Mouse (Mus musculus) CH12.LX (cell line): Measurements from ENCODE around the gene Ap5z1. TPM values are rescaled to one million over a fixed set of nuclear protein-coding genes. Genes with fewer than 3 reads are reported as not detected.

Source experiments
- DNase-seq: peaks from one replicate; pipeline ENCODE4 v3.0.0-alpha.2; 2013; ENCODE audit errors: extremely low read depth
- H3K27ac ChIP-seq: 2 replicates; pipeline ENCODE4 v1.5.1; 2012; ENCODE audit warnings: low read depth, mild to moderate bottlenecking, control low read depth, moderate library complexity; ENCODE audit not compliant: insufficient read depth
- H3K27me3 ChIP-seq: replicated peaks from 2 replicates; pipeline ENCODE3; 2012; ENCODE audit warnings: inconsistent platforms
- H3K36me3 ChIP-seq, 2 experiments: replicated peaks in 1 of 2; 2 replicates each; pipeline versions ENCODE3 to v1.6.1; 2012; ENCODE audit warnings: inconsistent platforms in 1 of 2, low read length in 1 of 2, mild to moderate bottlenecking in 1 of 2, mixed read lengths in 1 of 2, moderate library complexity in 1 of 2; ENCODE audit not compliant: control insufficient read depth in 1 of 2, insufficient read depth in 1 of 2
- H3K4me1 ChIP-seq, 2 experiments: 2 replicates each; pipeline ENCODE4 v1.6.1; 2012; ENCODE audit warnings: inconsistent platforms in 1 of 2, moderate library complexity in 1 of 2; ENCODE audit not compliant: insufficient read depth in 2 of 2, control insufficient read depth in 1 of 2
- H3K4me2 ChIP-seq: 2 replicates; pipeline ENCODE4 v1.6.1; 2012; ENCODE audit warnings: low read depth, mild to moderate bottlenecking, control low read depth; ENCODE audit not compliant: poor library complexity, insufficient read depth, severe bottlenecking
- H3K4me3 ChIP-seq, 3 experiments: fragments of 150-350 bp in 1 of 3; sonication (generic) in 1 of 3; replicated peaks in 1 of 3; 2 replicates each; pipeline versions ENCODE3 to v1.5.1; 2011 to 2012; ENCODE audit warnings: low read depth in 2 of 3, low read length in 2 of 3, mild to moderate bottlenecking in 2 of 3, moderate library complexity in 2 of 3, control low read depth in 1 of 3, improper control_type of control experiment in 1 of 3, inconsistent platforms in 1 of 3, mixed read lengths in 1 of 3; ENCODE audit not compliant: poor library complexity in 1 of 3
- H3K79me2 ChIP-seq: replicated peaks from 2 replicates; pipeline ENCODE4 v1.6.1; 2012; ENCODE audit warnings: mild to moderate bottlenecking, moderate library complexity; ENCODE audit not compliant: control insufficient read depth, poor library complexity, insufficient read depth, severe bottlenecking; ENCODE audit errors: extremely low read depth
- H3K9ac ChIP-seq: 2 replicates; pipeline ENCODE4 v1.6.1; 2012; ENCODE audit warnings: low read depth, mild to moderate bottlenecking, control low read depth, moderate library complexity; ENCODE audit not compliant: insufficient read depth
- H3K9me3 ChIP-seq: replicated peaks from 2 replicates; pipeline ENCODE3; 2012; ENCODE audit warnings: low read length, inconsistent platforms, mixed read lengths
- CHD2 ChIP-seq: IDR thresholded peaks from 2 replicates; pipeline ENCODE4 v1.6.1; 2011; ENCODE audit warnings: low read length, improper control_type of control experiment
- CTCF ChIP-seq, 2 experiments: IDR thresholded peaks in 1 of 2; conservative IDR thresholded peaks in 1 of 2; 2 replicates each; pipeline ENCODE4 v1.5.1; 2011 to 2012; ENCODE audit warnings: low read depth in 2 of 2, low read length in 2 of 2, improper control_type of control experiment in 1 of 2, inconsistent platforms in 1 of 2, mild to moderate bottlenecking in 1 of 2, moderate library complexity in 1 of 2
- E2F4 ChIP-seq: IDR thresholded peaks from 2 replicates; pipeline ENCODE4 v1.6.1; 2011; ENCODE audit warnings: low read depth, low read length, improper control_type of control experiment; ENCODE audit not compliant: insufficient replicate concordance
- ELF1 ChIP-seq: IDR thresholded peaks from 2 replicates; pipeline ENCODE4 v1.6.1; 2014; ENCODE audit warnings: low read depth, mild to moderate bottlenecking, inconsistent platforms, low read length, improper control_type of control experiment
- EP300 ChIP-seq: IDR thresholded peaks from 2 replicates; pipeline ENCODE4 v1.6.1; 2011; ENCODE audit warnings: low read length, improper control_type of control experiment
- IRF4 ChIP-seq: IDR thresholded peaks from 2 replicates; pipeline ENCODE4 v1.6.1; 2014; ENCODE audit warnings: low read depth, mild to moderate bottlenecking, inconsistent platforms, low read length, improper control_type of control experiment
- JUN ChIP-seq: IDR thresholded peaks from 2 replicates; pipeline ENCODE4 v1.6.1; 2011; ENCODE audit warnings: low read depth, mild to moderate bottlenecking, low read length, improper control_type of control experiment, moderate library complexity; ENCODE audit not compliant: insufficient read depth
- JUND ChIP-seq: conservative IDR thresholded peaks from 2 replicates; pipeline ENCODE4 v1.6.1; 2011; ENCODE audit warnings: low read depth, low read length, improper control_type of control experiment
- MAX ChIP-seq: IDR thresholded peaks from 2 replicates; pipeline ENCODE4 v1.6.1; 2011; ENCODE audit warnings: low read length, improper control_type of control experiment
- MXI1 ChIP-seq: IDR thresholded peaks from 2 replicates; pipeline ENCODE4 v1.6.1; 2011; ENCODE audit warnings: mild to moderate bottlenecking, low read depth, low read length, improper control_type of control experiment
- POLR2A ChIP-seq: IDR thresholded peaks from 2 replicates; pipeline ENCODE4 v1.6.1; 2011; ENCODE audit warnings: low read depth, mild to moderate bottlenecking, improper control_type of control experiment, low read length
- RAD21 ChIP-seq: IDR thresholded peaks from 2 replicates; pipeline ENCODE4 v1.6.1; 2011; ENCODE audit warnings: low read depth, mild to moderate bottlenecking, low read length, improper control_type of control experiment, moderate library complexity
- RCOR1 ChIP-seq: conservative IDR thresholded peaks from 2 replicates; pipeline ENCODE4 v1.6.1; 2012; ENCODE audit warnings: low read depth, mild to moderate bottlenecking, inconsistent platforms, low read length, improper control_type of control experiment
- SIN3A ChIP-seq: IDR thresholded peaks from 2 replicates; pipeline ENCODE4 v1.6.1; 2012; ENCODE audit warnings: low read length, improper control_type of control experiment, inconsistent platforms
- TCF12 ChIP-seq: IDR thresholded peaks from 2 replicates; pipeline ENCODE4 v1.6.1; 2014; ENCODE audit warnings: low read depth, mild to moderate bottlenecking, inconsistent platforms, low read length, improper control_type of control experiment
- UBTF ChIP-seq: IDR thresholded peaks from 2 replicates; pipeline ENCODE4 v1.6.1; 2012; ENCODE audit warnings: low read depth, mild to moderate bottlenecking, inconsistent platforms, low read length, improper control_type of control experiment, moderate library complexity
- ZC3H11A ChIP-seq: IDR thresholded peaks from 2 replicates; pipeline ENCODE4 v1.6.1; 2012; ENCODE audit warnings: low read depth, mild to moderate bottlenecking, inconsistent platforms, low read length, improper control_type of control experiment
- ZKSCAN1 ChIP-seq: IDR thresholded peaks from 2 replicates; pipeline ENCODE4 v1.6.1; 2012; ENCODE audit warnings: low read depth, inconsistent platforms, low read length, improper control_type of control experiment, borderline replicate concordance
- ZMIZ1 ChIP-seq: IDR thresholded peaks from 2 replicates; pipeline ENCODE4 v1.6.1; 2012; ENCODE audit warnings: low read depth, mild to moderate bottlenecking, inconsistent platforms, low read length, improper control_type of control experiment
- dilution Hi-C: fragments of 300-500 bp; cut with MboI; formaldehyde crosslinking; loops from 2 replicates; pipeline ENCODE4 v1.14.3; 2020; ENCODE audit warnings: low sequenced_read_pairs; ENCODE audit not compliant: extremely low pct_unique_long_range_greater_than_20kb, extremely low pct_ligation_motif_present
- in situ Hi-C: fragments of 300-500 bp; cut with MboI; formaldehyde crosslinking; loops from 3 replicates; pipeline ENCODE4 v1.14.3; 2019; ENCODE audit warnings: low sequenced_read_pairs, low pct_ligation_motif_present, low pct_unique_long_range_greater_than_20kb, mixed read lengths
- polyA plus RNA-seq: library from polyadenylated mRNA; unstranded; fragments of >175 nt; gene quantifications from 2 replicates; pipeline ENCODE4 v1.2.1, GENCODE M21; 2012; ENCODE audit warnings: low read depth; ENCODE audit not compliant: insufficient read length
- total RNA-seq, 2 experiments: library from RNA; depleted of rRNA; stranded (reverse); fragments of 300-350 nt in 1 of 2; fragments of >200 nt in 1 of 2; gene quantifications; 2 replicates each; pipeline ENCODE4 v1.2.3; 2012 to 2014

Gene Ap5z1
- total and polyA plus RNA-seq, 3 experiments: 3.1 to 18.7 (median 11.3) TPM

GRCm38 (mm10) chr5:142512112-142512511 is 48.4 kb downstream of the Ap5z1 start:
- dilution Hi-C loops: no loop called here
- Histone ChIP-seq H3K9me3 (no peaks in the 10 kb centered on the region), H3K79me2 (no peaks in the 10 kb centered on the region), H3K4me1 (peaks cover 0 to 7% of the 10 kb centered on the region in 2 experiments; a peak in 2 of 4 replicates), H3K27me3 (peaks cover 18% of the 10 kb centered on the region), H3K4me3 (no peak overlapping the region), H3K27ac (no peak overlapping the region), H3K36me3 (no peaks in the 10 kb centered on the region), H3K4me2 (no peak overlapping the region), H3K9ac (no peak overlapping the region)
- in situ Hi-C loops: loop anchor here (25.0 kb wide), 1 partner anchor 350 kb away; no protein-coding TSS in a partner anchor
- no peak for TF ChIP-seq TCF12
- TF ChIP-seq CHD2: no peak
- TF ChIP-seq MXI1: no peak
- DNase-seq: no peak

GRCm38 (mm10) chr5:142518973-142519372 is 55.2 kb downstream of the Ap5z1 start:
- H3K36me3 ChIP-seq: no peaks in the 10 kb centered on the region
- no peak for DNase-seq
- no peaks in the 10 kb centered on the region for H3K79me2 ChIP-seq
- H3K4me3 ChIP-seq: no peak overlapping the region
- no peak overlapping the region for H3K9ac ChIP-seq
- no peaks in the 10 kb centered on the region for H3K9me3 ChIP-seq
- in situ Hi-C loops (loop anchor here (25.0 kb wide), 1 partner anchor 343 kb away; no protein-coding TSS in a partner anchor), dilution Hi-C loops (no loop called here)
- TF ChIP-seq E2F4 (no peak), SIN3A (no peak), MAX (no peak), TCF12 (no peak), UBTF (no peak), POLR2A (no peak), ZKSCAN1 (no peak), JUN (no peak), ELF1 (no peak), ZMIZ1 (no peak), RCOR1 (no peak), ZC3H11A (no peak), JUND (no peak), RAD21 (no peak), CTCF (conservative IDR thresholded peaks at IDR 0.05 in 1 of 2, IDR thresholded peaks at IDR 0.05 in 1 of 2; ENCODE audit: low read depth in 2 of 2, low read length in 2 of 2) (no peak), IRF4 (no peak), EP300 (no peak)
- no peak overlapping the region for H3K4me2 ChIP-seq
- peaks cover 4 to 16% of the 10 kb centered on the region in 2 experiments for H3K4me1 ChIP-seq
- H3K27ac ChIP-seq: no peak overlapping the region
- no peaks in the 10 kb centered on the region for H3K27me3 ChIP-seq
